ENCODE assay signal across 8 mouse cellular contexts in genomic region chrX:94798183-94798619, GRCm38 (mm10).
DNase-seq lines count a peak whose midpoint lies in the region; ATAC-seq and TF ChIP-seq lines count a peak whose summit lies in the region.
"Not testable (repeated sequence)": the region's sequence is repeated elsewhere in the genome, so short reads cannot be mapped to it uniquely, and the experiment has no call there.

No protein-coding gene starts in this region.

- not testable (repeated sequence) for H3K36me3 ChIP-seq in forebrain, embryonic 12.5 days (replicated peaks); heart, embryonic 15.5 days; limb, embryonic 13.5 days; lung, embryonic 15.5 days; midbrain, embryonic 16.5 days (ENCODE audit: control insufficient read depth, insufficient read depth, low read length); stomach, embryonic 16.5 days (ENCODE audit: control insufficient read depth, insufficient read depth, low read length)

- CTCF ChIA-PET in Patski (lab: Charles Lee), result not testable (repeated sequence)

- H3K9ac ChIP-seq in forebrain, embryonic 12.5 days; heart, embryonic 15.5 days; limb, embryonic 13.5 days; lung, embryonic 15.5 days; midbrain, embryonic 16.5 days (ENCODE audit: low read depth, low read length); stomach, embryonic 16.5 days (ENCODE audit: low read length): not testable (repeated sequence)

- POLR2A ChIA-PET in Patski (lab: Charles Lee), result not testable (repeated sequence)

- H3K4me3 ChIP-seq in forebrain, embryonic 12.5 days (replicated peaks); heart, embryonic 15.5 days; limb, embryonic 13.5 days; lung, embryonic 15.5 days; midbrain, embryonic 16.5 days (ENCODE audit: low read depth, low read length); stomach, embryonic 16.5 days (replicated peaks; ENCODE audit: low read length): not testable (repeated sequence)

- H3K4me1 ChIP-seq in forebrain, embryonic 12.5 days; heart, embryonic 15.5 days (replicated peaks); limb, embryonic 13.5 days; lung, embryonic 15.5 days; midbrain, embryonic 16.5 days (ENCODE audit: control insufficient read depth, insufficient read depth, low read length); stomach, embryonic 16.5 days (ENCODE audit: control insufficient read depth, insufficient read depth, low read length): not testable (repeated sequence)

- not testable (repeated sequence) for DNase-seq in Patski (ENCODE audit: low read depth, low spot score)

- no CpG with 5 or more reads among the region's 22 CpGs for WGBS in forebrain, embryonic 12.5 days
- WGBS in heart, embryonic 15.5 days, result no CpG with 5 or more reads among the region's 22 CpGs
- no CpG with 5 or more reads among the region's 22 CpGs for WGBS in limb, embryonic 13.5 days
- WGBS in lung, embryonic 15.5 days, result no CpG with 5 or more reads among the region's 22 CpGs
- WGBS in midbrain, embryonic 16.5 days, result no CpG with 5 or more reads among the region's 22 CpGs
- WGBS in stomach, embryonic 16.5 days, result no CpG with 5 or more reads among the region's 22 CpGs

- peak; percentile 75 for ATAC-seq in Patski
- peak; percentile 73 for ATAC-seq in forebrain, embryonic 12.5 days (ENCODE audit: low FRiP score)
- peak; percentile 10; the same call in 1 of the 2 replicates for ATAC-seq in heart, embryonic 15.5 days (replicated peaks; ENCODE audit: insufficient number of reproducible peaks, insufficient read depth, low FRiP score, low read depth)
- peak; percentile 81 for ATAC-seq in inflammation-experienced regulatory T-cells, adult 6 months
- ATAC-seq in limb, embryonic 13.5 days (ENCODE audit: low FRiP score, low read depth), result peak; percentile 70
- ATAC-seq in lung, embryonic 15.5 days (ENCODE audit: borderline replicate concordance, extremely low read depth, low FRiP score, low TSS enrichment), result peak; percentile 78
- ATAC-seq in midbrain, embryonic 16.5 days, result peak; percentile 79
- ATAC-seq in stomach, embryonic 16.5 days (ENCODE audit: insufficient read depth, low FRiP score), result peak; percentile 73

- not testable (repeated sequence) for H3K27me3 ChIP-seq in Patski; forebrain, embryonic 12.5 days; heart, embryonic 15.5 days; limb, embryonic 13.5 days; lung, embryonic 15.5 days; midbrain, embryonic 16.5 days (ENCODE audit: control insufficient read depth, insufficient read depth, low read depth, low read length); stomach, embryonic 16.5 days (ENCODE audit: control insufficient read depth, insufficient read depth, low read length)

- not testable (repeated sequence) for H3K9me3 ChIP-seq in forebrain, embryonic 12.5 days; heart, embryonic 15.5 days (replicated peaks); limb, embryonic 13.5 days; lung, embryonic 15.5 days; midbrain, embryonic 16.5 days (replicated peaks; ENCODE audit: control insufficient read depth, low read length, poor library complexity, severe bottlenecking); stomach, embryonic 16.5 days (replicated peaks; ENCODE audit: control insufficient read depth, low read length)

- in situ Hi-C loops in Patski (cut with MboI; ENCODE audit: low pct_unique_long_range_greater_than_20kb), result loop anchor here (25.0 kb wide), 1 partner anchor 561 kb away; the partner anchor contains the start of gene Klhl15

- not testable (repeated sequence) for TF ChIP-seq CTCF in Patski (IDR thresholded peaks at IDR 0.05)

- not testable (repeated sequence) for H3K4me2 ChIP-seq in forebrain, embryonic 12.5 days; heart, embryonic 15.5 days; limb, embryonic 13.5 days (replicated peaks); lung, embryonic 15.5 days; midbrain, embryonic 16.5 days (ENCODE audit: low read length); stomach, embryonic 16.5 days (ENCODE audit: low read depth, low read length)

- H3K27ac ChIP-seq in forebrain, embryonic 12.5 days; heart, embryonic 15.5 days; limb, embryonic 13.5 days; lung, embryonic 15.5 days; midbrain, embryonic 16.5 days (ENCODE audit: low read length); stomach, embryonic 16.5 days (ENCODE audit: low read length): not testable (repeated sequence)

Comparison
In these comparisons a context has a peak if more than half of its experiments do, and no peak if none do; other contexts are left out.
1. ATAC-seq: peak in every context shown above with its lines; median percentile 81 in inflammation-experienced regulatory T-cells, adult 6 months; 79 in midbrain, embryonic 16.5 days; 78 in lung, embryonic 15.5 days; 75 in Patski; 73 in forebrain, embryonic 12.5 days; 73 in stomach, embryonic 16.5 days; 70 in limb, embryonic 13.5 days; 10 in heart, embryonic 15.5 days.